Mouse (Mus musculus) liver, adult 10 weeks (tissue): ENCODE measurements around the gene Eva1b. TPM values are rescaled to one million over a fixed set of nuclear protein-coding genes. Genes with fewer than 3 reads are reported as not detected.

Experiments
- polyA plus RNA-seq: library from polyadenylated mRNA; stranded (reverse); fragments of 350-450 nt; fragmentation: Illumina TruSeq; extraction: RNeasy Lipid Tissue Mini Kit (QIAGEN cat#74804); gene quantifications from one replicate; pipeline ENCODE4 v1.2.3, GENCODE M21; 2014; ENCODE audit warnings: low read depth, low replicate concordance

Gene Eva1b
- not detected for polyA plus RNA-seq

GRCm38 (mm10) chr4:126147533-126148160, at the start of gene Eva1b:
Gene Eva1b, plus strand, starts transcription at chr4:126147744.

GRCm38 (mm10) chr4:126103590-126104068, 43.9 kb upstream of the Eva1b start, which contains the start of gene Stk40:
Gene Stk40, plus strand, starts transcription at chr4:126103957.

GRCm38 (mm10) chr4:126163067-126163659, 15.6 kb downstream of the Eva1b start, which contains the start of gene Sh3d21:
Gene Sh3d21, minus strand, starts transcription at chr4:126163491.

Other genes starting within 250 kb of the Eva1b start
- 0.32 TPM for gene Csf3r, start 123.2 kb upstream of the Eva1b start, polyA plus RNA-seq
- 53.3 TPM for gene Mrps15, start 100.8 kb upstream of the Eva1b start, polyA plus RNA-seq
- gene Oscp1, start 89.2 kb upstream of the Eva1b start, polyA plus RNA-seq = not detected
- 3.5 TPM for gene Lsm10, start 51.1 kb upstream of the Eva1b start, polyA plus RNA-seq
- 5.1 TPM for gene Stk40, start 43.8 kb upstream of the Eva1b start, polyA plus RNA-seq
- gene Sh3d21, start 15.7 kb downstream of the Eva1b start, polyA plus RNA-seq = 0.21 TPM
- gene Thrap3, start 55.0 kb downstream of the Eva1b start, polyA plus RNA-seq = 76.8 TPM
- 4.0 TPM for gene Map7d1, start 108.6 kb downstream of the Eva1b start, polyA plus RNA-seq
- 24.9 TPM for gene Trappc3, start 114.6 kb downstream of the Eva1b start, polyA plus RNA-seq
- 0.08 TPM for gene Col8a2, start 139.0 kb downstream of the Eva1b start, polyA plus RNA-seq
- not detected for gene Adprhl2, start 174.0 kb downstream of the Eva1b start, polyA plus RNA-seq
- not detected for gene Tekt2, start 177.9 kb downstream of the Eva1b start, polyA plus RNA-seq